Mouse (Mus musculus) neural tube, embryonic 12.5 days (tissue): ENCODE data around the gene Mboat2. TPM values are rescaled to one million over a fixed set of nuclear protein-coding genes. Genes with fewer than 3 reads are reported as not detected.

Source experiments
- ATAC-seq: fragments of 200-750 bp; cut with Nextera tagmentation; 2 replicates; pipeline ENCODE4 v1.8.0; 2017; ENCODE audit warnings: low read depth, mild to moderate bottlenecking, moderate TSS enrichment, moderate library complexity; ENCODE audit not compliant: low FRiP score
- H3K27ac ChIP-seq: fragments of 300-500 bp; sonication (generic); 2 replicates; pipeline ENCODE4 v1.5.1; 2016
- H3K27me3 ChIP-seq: fragments of 300-500 bp; sonication (generic); replicated peaks from 2 replicates; pipeline ENCODE4 v1.6.1; 2016; ENCODE audit warnings: mild to moderate bottlenecking
- H3K36me3 ChIP-seq: fragments of 300-500 bp; sonication (generic); 2 replicates; pipeline ENCODE4 v1.6.1; 2016; ENCODE audit warnings: mild to moderate bottlenecking
- H3K4me1 ChIP-seq: fragments of 300-500 bp; sonication (generic); 2 replicates; pipeline ENCODE4 v1.6.1; 2016
- H3K4me2 ChIP-seq: fragments of 300-500 bp; sonication (generic); replicated peaks from 2 replicates; pipeline ENCODE4 v1.6.1; 2016; ENCODE audit warnings: mild to moderate bottlenecking
- H3K4me3 ChIP-seq: fragments of 300-500 bp; sonication (generic); 2 replicates; pipeline ENCODE4 v1.5.1; 2016
- H3K9ac ChIP-seq: fragments of 300-500 bp; sonication (generic); 2 replicates; pipeline ENCODE4 v1.6.1; 2016; ENCODE audit warnings: mild to moderate bottlenecking
- H3K9me3 ChIP-seq: fragments of 300-500 bp; sonication (generic); 2 replicates; pipeline ENCODE4 v1.6.1; 2016; ENCODE audit warnings: mild to moderate bottlenecking
- WGBS: fragments of 180-500 bp; shearing (Covaris S2); methylation state at CpG from one replicate; pipeline ENCODE4 v1.1.7; 2016; 5-methylcytosine and 5-hydroxymethylcytosine counted together
- polyA plus RNA-seq: library from polyadenylated mRNA; unstranded; fragments of >200 nt; fragmentation: Nextera tagmentation; extraction: Ambion mirVana; gene quantifications from 2 replicates; pipeline ENCODE4 v1.2.1, GENCODE M21; 2016

Mboat2 gene
- polyA plus RNA-seq, 1 experiment from 2014 or later = 56.9 TPM

DNA sequence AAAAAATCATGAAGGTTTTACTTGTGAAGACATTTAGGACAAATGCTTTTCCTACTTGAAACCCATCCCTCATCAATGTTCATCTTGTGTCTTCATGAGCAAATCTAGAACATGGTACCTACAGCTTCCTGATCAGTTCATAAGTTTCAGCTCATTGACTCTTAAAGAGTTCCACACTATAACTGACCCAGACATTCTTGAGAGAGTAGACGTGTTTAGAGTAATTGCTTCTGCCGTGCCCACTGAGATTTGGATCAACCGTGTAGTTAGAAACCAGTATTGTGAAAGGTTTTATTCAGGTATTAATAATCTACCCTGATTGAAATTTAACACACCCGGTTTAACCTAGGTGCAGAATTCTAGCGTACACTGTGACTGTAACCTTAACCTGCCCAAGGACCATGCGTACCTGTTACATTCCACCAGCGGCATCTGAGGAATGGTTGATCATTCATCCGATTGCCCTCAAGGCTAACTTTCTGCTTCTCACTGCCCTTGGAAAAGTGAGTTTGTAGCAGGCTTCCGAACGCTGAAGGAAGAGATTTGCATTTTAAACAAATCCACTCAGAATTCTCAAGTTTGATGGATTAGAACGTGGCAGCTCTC, 131.8 kb downstream of the Mboat2 start:
- ATAC-seq = no peak
- H3K36me3 ChIP-seq = peaks cover 16% of the 10 kb centered on the region; the same call in 1 of the 2 replicates
- H3K9ac ChIP-seq = no peak overlapping the region
- no peaks in the 10 kb centered on the region for H3K9me3 ChIP-seq
- WGBS = 89% methylated on average over 11 of the region's 11 CpGs
- no peaks in the 10 kb centered on the region for H3K27me3 ChIP-seq
- no peaks in the 10 kb centered on the region for H3K4me1 ChIP-seq
- H3K27ac ChIP-seq = no peak overlapping the region
- no peak overlapping the region for H3K4me3 ChIP-seq
- H3K4me2 ChIP-seq = no peak overlapping the region

DNA sequence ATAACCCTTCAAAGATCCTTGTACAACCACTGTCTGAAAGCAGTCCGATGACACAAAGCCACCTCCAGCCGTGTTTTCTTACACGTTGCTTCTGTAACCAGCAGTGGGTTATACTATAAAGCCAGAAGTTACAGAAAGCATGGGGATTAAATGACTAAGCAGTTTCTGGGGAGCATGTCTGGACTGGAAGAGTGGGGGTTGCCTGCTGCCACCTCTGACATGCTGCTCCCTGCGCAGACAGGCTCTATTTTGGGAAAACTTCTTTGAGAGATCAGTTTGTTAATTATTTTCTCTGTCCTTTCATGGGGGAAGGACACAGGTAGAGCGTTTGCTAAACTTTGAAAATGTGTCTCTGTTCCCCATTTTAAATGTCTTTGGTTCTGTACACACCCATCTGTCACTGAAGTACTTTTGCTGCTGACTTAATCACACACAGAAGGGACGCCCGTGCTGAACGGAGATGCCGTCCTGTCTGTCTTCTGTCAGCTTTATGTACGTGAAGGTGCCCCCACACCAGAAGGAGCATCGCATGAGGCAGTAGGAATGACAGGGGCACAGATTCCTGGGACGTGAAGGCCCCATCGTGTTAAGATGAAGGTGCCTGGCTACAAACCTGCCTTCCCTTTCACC, 132.8 kb downstream of the Mboat2 start:
- ATAC-seq = no peak
- H3K4me2 ChIP-seq = no peak overlapping the region
- 78% methylated on average over 13 of the region's 13 CpGs for WGBS

DNA sequence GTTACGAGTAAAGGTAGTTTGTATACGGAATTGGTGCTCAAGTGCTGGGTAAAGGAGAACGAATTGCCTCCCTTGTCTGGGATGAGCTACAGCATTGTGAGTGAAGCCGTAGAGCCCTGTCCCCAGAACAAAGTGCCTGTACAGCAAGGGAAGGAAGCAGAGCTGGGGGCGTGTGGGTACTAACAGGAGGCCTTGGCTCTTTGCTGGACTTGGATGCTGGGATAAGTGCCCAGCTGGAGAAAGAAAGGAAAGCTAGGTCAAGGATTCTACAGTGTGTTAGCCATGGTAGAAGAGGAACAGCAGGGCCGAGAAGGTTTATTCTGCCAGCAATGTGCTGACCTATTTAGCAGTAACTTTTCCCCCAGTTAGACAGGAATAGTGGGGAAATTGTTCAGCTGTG, 134.7 kb downstream of the Mboat2 start:
- no peak for ATAC-seq
- H3K9me3 ChIP-seq = no peaks in the 10 kb centered on the region
- H3K27ac ChIP-seq = no peak overlapping the region
- H3K36me3 ChIP-seq = no peaks in the 10 kb centered on the region
- no peaks in the 10 kb centered on the region for H3K4me1 ChIP-seq
- no peak overlapping the region for H3K4me3 ChIP-seq
- H3K27me3 ChIP-seq = no peaks in the 10 kb centered on the region
- H3K9ac ChIP-seq = no peak overlapping the region
- H3K4me2 ChIP-seq = no peak overlapping the region
- WGBS = 71% methylated on average over 6 of the region's 6 CpGs

More for the DNA sequence above, 132.8 kb downstream of the Mboat2 start:
- Histone ChIP-seq H3K4me1 (no peaks in the 10 kb centered on the region), H3K9ac (no peak overlapping the region), H3K27me3 (no peaks in the 10 kb centered on the region), H3K27ac (no peak overlapping the region), H3K36me3 (peaks cover 8% of the 10 kb centered on the region; the same call in 1 of the 2 replicates), H3K9me3 (no peaks in the 10 kb centered on the region), H3K4me3 (no peak overlapping the region)

DNA sequence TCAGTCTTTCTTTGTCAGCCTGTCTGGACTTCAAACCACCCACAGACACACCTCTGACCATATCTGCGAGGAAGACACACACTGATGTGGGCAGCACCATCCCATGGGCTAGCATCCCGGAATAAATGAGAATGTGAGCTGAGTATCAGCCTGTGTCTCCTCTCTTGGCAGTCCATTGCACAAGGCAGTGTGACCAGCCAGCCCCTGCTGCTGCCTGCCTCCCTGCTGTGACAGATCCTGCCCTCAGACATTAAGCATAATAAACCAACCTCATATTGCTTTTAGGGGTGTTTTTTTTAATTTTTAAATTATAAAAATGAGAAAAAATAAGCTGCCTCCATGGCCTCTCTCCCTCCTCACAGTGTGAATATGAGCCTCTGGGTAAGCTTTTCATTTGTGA, 135.4 kb downstream of the Mboat2 start:
- WGBS = 82% methylated on average over 2 of the region's 2 CpGs
- no peak for ATAC-seq
- H3K27ac ChIP-seq = no peak overlapping the region

DNA sequence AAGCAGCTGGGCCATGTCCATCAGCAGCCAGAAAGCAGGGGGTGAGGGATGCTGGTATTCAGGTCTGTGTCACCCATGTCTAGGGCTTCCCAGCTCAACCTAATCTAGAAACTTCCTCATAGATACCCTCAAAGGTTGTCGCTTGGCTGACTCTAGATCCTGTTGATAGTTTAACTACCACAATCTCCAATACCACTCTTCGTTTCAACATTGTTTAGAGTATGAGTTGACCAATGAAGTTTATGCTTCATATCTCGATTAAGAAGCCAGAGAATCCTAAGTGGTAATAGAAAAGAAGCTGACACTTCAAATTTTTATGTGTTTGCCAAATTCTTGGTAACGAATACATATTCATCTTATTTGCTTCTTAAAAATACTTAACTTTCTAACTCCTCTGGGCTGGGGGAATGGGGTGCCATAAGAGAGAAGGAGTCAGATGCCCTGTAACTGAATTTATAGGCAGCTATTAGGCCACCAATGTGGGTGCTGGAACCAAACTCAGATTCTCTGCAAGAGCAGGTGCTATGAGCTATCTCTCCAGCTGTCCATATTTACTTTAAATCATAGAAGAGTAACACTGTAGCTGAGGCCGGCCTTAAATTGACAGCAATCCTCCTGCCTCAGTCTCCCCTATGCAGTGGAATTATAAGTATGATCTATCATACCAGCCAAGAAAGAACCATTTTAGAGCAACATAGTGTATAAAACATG, 141.0 kb downstream of the Mboat2 start:
- WGBS = 89% methylated on average over 5 of the region's 5 CpGs

More for the DNA sequence above, 135.4 kb downstream of the Mboat2 start:
- no peak overlapping the region for H3K4me3 ChIP-seq
- H3K4me2 ChIP-seq = no peak overlapping the region
- no peaks in the 10 kb centered on the region for H3K4me1 ChIP-seq
- no peaks in the 10 kb centered on the region for H3K27me3 ChIP-seq
- H3K36me3 ChIP-seq = no peaks in the 10 kb centered on the region
- no peaks in the 10 kb centered on the region for H3K9me3 ChIP-seq
- no peak overlapping the region for H3K9ac ChIP-seq

DNA sequence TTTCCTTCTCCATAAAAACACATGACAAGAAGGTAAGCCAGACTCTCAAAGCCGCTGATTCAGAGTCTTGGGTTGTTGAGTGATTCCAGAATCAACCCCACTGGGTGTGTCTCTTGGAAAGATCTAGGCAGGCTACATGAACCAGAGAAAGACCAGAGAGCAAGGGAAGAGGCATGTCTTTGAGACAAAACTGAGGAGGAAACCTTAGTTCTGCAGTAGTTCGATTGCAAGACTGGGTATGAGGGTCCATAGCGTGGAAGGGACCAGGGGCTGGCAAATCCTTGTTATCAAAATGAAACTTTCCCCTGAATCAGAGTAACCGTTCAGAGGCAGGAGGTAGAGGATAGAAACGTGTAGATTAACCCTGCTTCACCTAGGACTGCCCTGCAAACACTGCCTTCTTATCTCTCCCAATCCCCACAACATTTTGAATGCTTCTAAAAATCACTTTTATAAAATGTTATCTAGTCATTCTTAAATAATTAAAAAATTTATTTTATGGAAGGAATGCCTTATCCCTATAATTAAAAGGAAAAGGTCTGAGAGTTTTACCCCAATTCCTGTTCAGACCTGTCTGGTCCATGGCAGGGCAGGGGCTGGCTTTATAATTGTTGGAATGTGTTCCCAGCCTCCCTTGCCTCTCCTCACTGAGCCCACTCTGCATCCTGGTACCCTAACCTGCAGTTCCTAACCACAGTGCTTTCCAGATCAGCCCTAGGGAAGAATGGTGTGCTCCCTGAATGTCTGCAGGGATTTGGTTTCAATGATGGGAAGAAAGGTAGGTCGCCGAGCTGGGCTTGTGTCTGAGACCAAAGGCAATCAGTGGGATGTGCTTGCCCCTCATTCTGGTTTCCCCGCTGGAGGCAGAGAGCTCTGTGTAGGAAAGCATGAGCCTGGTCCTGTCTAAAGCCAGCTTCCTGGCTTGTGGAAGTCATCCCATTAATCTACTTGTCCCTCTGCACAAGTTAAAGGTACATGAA, 142.0 kb downstream of the Mboat2 start:
- no peak overlapping the region for H3K27ac ChIP-seq
- no peak overlapping the region for H3K9ac ChIP-seq
- H3K4me1 ChIP-seq = peaks cover 7% of the 10 kb centered on the region; the same call in 1 of the 2 replicates
- no peak overlapping the region for H3K4me3 ChIP-seq
- H3K27me3 ChIP-seq = no peaks in the 10 kb centered on the region
- H3K36me3 ChIP-seq = no peaks in the 10 kb centered on the region
- no peak for ATAC-seq
- WGBS = 87% methylated on average over 8 of the region's 8 CpGs
- no peak overlapping the region for H3K4me2 ChIP-seq
- no peaks in the 10 kb centered on the region for H3K9me3 ChIP-seq

More for the DNA sequence above, 141.0 kb downstream of the Mboat2 start:
- H3K9ac ChIP-seq = no peak overlapping the region
- H3K4me1 ChIP-seq = peaks cover 5% of the 10 kb centered on the region; the same call in 1 of the 2 replicates
- ATAC-seq = no peak
- H3K36me3 ChIP-seq = no peaks in the 10 kb centered on the region
- H3K4me3 ChIP-seq = no peak overlapping the region
- no peak overlapping the region for H3K4me2 ChIP-seq
- no peak overlapping the region for H3K27ac ChIP-seq
- H3K9me3 ChIP-seq = no peaks in the 10 kb centered on the region
- H3K27me3 ChIP-seq = no peaks in the 10 kb centered on the region

DNA sequence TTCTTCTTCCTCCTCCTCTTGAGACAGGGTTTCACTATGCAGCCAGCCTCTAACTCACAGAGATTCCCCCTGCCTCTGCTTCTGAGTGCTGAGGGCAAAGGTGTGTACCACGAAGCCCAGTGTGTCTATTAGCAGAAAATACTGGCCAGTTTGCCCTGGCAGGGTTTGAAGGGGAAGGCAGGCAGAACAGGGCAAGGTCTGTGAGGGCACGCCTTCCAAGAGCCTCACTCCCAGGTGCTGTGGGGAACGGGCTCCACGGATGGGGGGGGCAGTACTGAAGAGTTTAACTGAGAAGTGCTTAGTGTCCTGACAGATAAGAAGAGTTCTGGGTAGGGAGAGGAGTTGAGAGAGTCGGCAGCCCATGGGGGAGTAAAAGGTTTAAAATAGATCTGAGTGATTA, 142.9 kb downstream of the Mboat2 start:
- no peak overlapping the region for H3K9ac ChIP-seq
- H3K4me2 ChIP-seq = no peak overlapping the region
- peaks cover 7% of the 10 kb centered on the region; the same call in 1 of the 2 replicates for H3K4me1 ChIP-seq
- ATAC-seq = no peak
- no peak overlapping the region for H3K4me3 ChIP-seq
- H3K27me3 ChIP-seq = no peaks in the 10 kb centered on the region
- 81% methylated on average over 5 of the region's 5 CpGs for WGBS
- H3K27ac ChIP-seq = no peak overlapping the region
- no peaks in the 10 kb centered on the region for H3K9me3 ChIP-seq
- H3K36me3 ChIP-seq = no peaks in the 10 kb centered on the region

DNA sequence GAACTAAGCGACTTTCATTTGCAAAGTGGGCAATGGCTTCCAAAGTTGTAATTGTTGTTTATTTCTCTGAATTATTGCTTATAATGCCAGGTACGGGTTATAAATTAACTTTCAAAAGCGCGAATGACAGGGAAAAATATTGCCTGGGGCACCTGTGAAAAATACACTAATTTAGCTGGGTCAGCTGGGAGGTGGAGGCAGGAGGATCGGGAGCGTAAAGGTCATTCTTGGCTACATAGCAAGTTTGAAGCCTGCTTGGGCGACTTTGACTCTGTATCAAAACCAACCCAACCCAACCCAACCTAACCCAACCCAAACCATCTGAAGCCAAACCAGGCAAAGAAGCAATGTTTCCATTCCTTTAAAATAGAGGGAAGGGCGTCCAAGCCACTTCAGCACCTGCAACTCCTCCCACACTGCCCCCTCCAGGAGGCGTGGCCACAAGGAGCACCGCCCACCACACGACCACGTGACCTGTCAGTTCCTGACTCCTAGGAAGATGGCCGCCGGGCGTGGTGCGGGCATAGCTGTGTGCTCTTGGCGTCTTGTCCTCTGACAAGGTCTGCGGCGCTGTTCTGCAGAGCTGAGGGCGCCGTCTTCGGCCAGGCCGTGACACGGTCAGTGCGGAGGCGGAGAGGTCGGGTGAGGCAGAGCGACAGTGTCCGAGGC, 143.9 kb downstream of the Mboat2 start, which contains the start of gene Kidins220:
Gene Kidins220 (plus strand): TSS at position 480 of the 669 bp plus-strand sequence.
- Histone ChIP-seq H3K4me1 (peaks cover 7% of the 10 kb centered on the region; the same call in 1 of the 2 replicates), H3K27ac (peak within 1 kb of the TSS; percentile 82), H3K4me2 (peak within 1 kb of the TSS; percentile 58), H3K4me3 (peak within 1 kb of the TSS; percentile 81), H3K27me3 (no peaks in the 10 kb centered on the region), H3K9me3 (no peaks in the 10 kb centered on the region), H3K36me3 (no peaks in the 10 kb centered on the region), H3K9ac (peak within 1 kb of the TSS; percentile 69)
- ATAC-seq = peak; percentile 93
- WGBS = 16% methylated on average over 27 of the region's 29 CpGs

DNA sequence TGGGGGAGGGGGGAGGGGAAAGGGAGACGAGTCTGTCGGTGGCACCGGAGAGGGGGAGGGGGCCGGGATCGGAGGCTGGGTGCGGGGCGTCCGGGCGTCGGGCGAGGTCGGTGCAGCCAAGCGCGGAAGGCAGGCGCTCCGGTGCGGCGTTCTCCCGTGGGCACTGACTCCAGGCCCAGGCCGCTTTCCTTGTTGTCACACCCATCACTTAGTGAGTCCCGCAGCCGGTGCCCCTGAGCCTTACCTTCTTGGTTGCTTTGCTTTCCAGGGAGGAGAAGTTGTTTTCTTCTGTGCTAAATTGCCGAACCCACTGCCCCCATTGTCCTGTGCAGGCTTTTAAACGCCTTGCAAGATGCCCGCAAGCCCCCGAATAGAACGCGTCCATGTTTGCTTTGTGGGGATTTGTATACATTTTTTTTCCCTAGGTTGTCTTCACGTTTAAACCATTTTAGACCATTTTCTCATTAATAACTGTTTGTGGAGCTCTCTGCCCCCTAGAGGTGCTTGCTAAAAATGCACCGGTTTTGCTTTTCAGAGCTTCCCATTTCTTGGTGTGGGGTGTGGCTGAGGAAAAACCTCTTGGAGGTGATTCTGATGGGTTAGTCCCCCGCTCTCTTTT, 144.5 kb downstream of the Mboat2 start:
- Histone ChIP-seq H3K4me3 (peak overlapping the region; percentile 81), H3K4me2 (peak overlapping the region; percentile 58), H3K27me3 (no peaks in the 10 kb centered on the region), H3K27ac (peak overlapping the region; percentile 82), H3K9me3 (no peaks in the 10 kb centered on the region), H3K36me3 (no peaks in the 10 kb centered on the region), H3K9ac (peak overlapping the region; percentile 69), H3K4me1 (peaks cover 7% of the 10 kb centered on the region; the same call in 1 of the 2 replicates)
- ATAC-seq = peak; percentile 79
- WGBS = under 1% methylated on average over 26 of the region's 31 CpGs

DNA sequence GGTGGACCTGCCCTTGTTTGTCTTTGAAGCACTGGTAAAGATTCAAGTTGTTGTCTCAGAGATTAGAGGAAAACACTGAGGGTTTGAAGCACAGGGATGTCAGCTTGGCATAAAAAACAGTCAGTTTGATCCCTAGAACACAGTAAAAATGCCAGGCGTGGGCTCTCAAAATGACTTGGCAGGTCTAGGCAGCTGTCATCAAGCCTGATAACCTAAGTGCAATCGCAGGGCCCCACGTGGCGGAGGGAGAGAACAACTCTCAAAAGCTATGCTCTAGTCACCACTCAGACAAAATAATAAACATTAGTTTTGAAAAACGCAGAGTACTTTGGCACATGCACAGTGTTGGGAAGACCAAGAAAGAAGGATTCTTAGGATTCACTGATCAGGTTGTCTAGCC, 154.5 kb downstream of the Mboat2 start:
- Histone ChIP-seq H3K4me3 (no peak overlapping the region), H3K27ac (no peak overlapping the region), H3K9me3 (no peaks in the 10 kb centered on the region), H3K27me3 (no peaks in the 10 kb centered on the region), H3K4me1 (no peaks in the 10 kb centered on the region), H3K36me3 (peaks cover 45% of the 10 kb centered on the region), H3K4me2 (no peak overlapping the region), H3K9ac (no peak overlapping the region)
- WGBS = 93% methylated on average over 5 of the region's 5 CpGs
- no peak for ATAC-seq

DNA sequence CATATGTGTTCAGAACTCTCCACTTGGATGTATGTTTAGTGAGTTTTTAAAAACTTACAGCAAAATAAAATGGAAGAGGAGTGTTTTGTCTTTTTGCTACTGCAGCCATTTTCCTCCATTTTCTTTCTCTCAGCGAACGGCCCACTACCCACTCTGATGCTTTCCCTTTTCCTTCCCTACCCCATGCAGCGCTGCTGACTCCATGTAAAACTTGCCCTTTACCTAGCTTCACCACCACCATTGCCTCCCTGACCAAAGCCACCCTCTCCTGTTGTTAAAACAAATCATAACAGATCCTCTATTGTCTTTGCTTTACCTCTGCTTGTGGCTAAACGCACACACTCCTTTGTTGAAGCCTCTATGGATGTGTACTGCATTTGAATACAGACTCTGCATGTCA, 164.7 kb downstream of the Mboat2 start:
- H3K27ac ChIP-seq = no peak overlapping the region
- no peaks in the 10 kb centered on the region for H3K4me1 ChIP-seq
- no peaks in the 10 kb centered on the region for H3K27me3 ChIP-seq
- no peak overlapping the region for H3K9ac ChIP-seq
- no peak overlapping the region for H3K4me2 ChIP-seq
- H3K9me3 ChIP-seq = no peaks in the 10 kb centered on the region
- no peak overlapping the region for H3K4me3 ChIP-seq
- no peak for ATAC-seq
- 88% methylated on average over 4 of the region's 4 CpGs for WGBS
- peaks cover 85% of the 10 kb centered on the region for H3K36me3 ChIP-seq
